Mouse (Mus musculus) embryonic facial prominence, embryonic 13.5 days (tissue): ENCODE results near the gene Slc27a2. TPM values are rescaled to one million over a fixed set of nuclear protein-coding genes. Genes with fewer than 3 reads are reported as not detected.
A peak's percentile ranks its signal among the peaks of the same experiment; 100 is the strongest.
"Not testable (repeated sequence)": the region's sequence is repeated elsewhere in the genome, so short reads cannot be mapped to it uniquely, and the experiment has no call there.

Experiments
- ATAC-seq: fragments of 200-750 bp; cut with Nextera tagmentation; 2 replicates; pipeline ENCODE4 v1.8.0; 2017; ENCODE audit warnings: low read depth; ENCODE audit not compliant: insufficient number of reproducible peaks, insufficient read depth, low FRiP score, low TSS enrichment
- H3K27ac ChIP-seq: fragments of 300-500 bp; sonication (generic); 2 replicates; pipeline ENCODE4 v1.5.1; 2015; ENCODE audit warnings: moderate library complexity, mild to moderate bottlenecking, inconsistent platforms
- H3K27me3 ChIP-seq: fragments of 300-500 bp; sonication (generic); 2 replicates; pipeline ENCODE4 v1.6.1; 2015; ENCODE audit warnings: mild to moderate bottlenecking, inconsistent platforms
- H3K36me3 ChIP-seq: fragments of 300-500 bp; sonication (generic); 2 replicates; pipeline ENCODE4 v1.6.1; 2015; ENCODE audit warnings: mild to moderate bottlenecking, inconsistent platforms
- H3K4me1 ChIP-seq: fragments of 300-500 bp; sonication (generic); 2 replicates; pipeline ENCODE4 v1.6.1; 2015; ENCODE audit warnings: inconsistent platforms
- H3K4me2 ChIP-seq: fragments of 300-500 bp; sonication (generic); 2 replicates; pipeline ENCODE4 v1.6.1; 2015; ENCODE audit warnings: moderate library complexity, mild to moderate bottlenecking, inconsistent platforms
- H3K4me3 ChIP-seq: fragments of 300-500 bp; sonication (generic); 2 replicates; pipeline ENCODE4 v1.5.1; 2015; ENCODE audit warnings: mild to moderate bottlenecking, inconsistent platforms
- H3K9ac ChIP-seq: fragments of 300-500 bp; sonication (generic); 2 replicates; pipeline ENCODE4 v1.6.1; 2015; ENCODE audit warnings: mild to moderate bottlenecking, inconsistent platforms
- H3K9me3 ChIP-seq: fragments of 300-500 bp; sonication (generic); 2 replicates; pipeline ENCODE4 v1.6.1; 2016; ENCODE audit warnings: inconsistent platforms
- WGBS: fragments of 180-500 bp; shearing (Covaris S2); methylation state at CpG from one replicate; pipeline ENCODE4 v1.1.7; 2015; ENCODE audit warnings: mixed read lengths; 5-methylcytosine and 5-hydroxymethylcytosine counted together
- polyA plus RNA-seq: library from polyadenylated mRNA; unstranded; fragments of >200 nt; fragmentation: Nextera tagmentation; extraction: Ambion mirVana; gene quantifications from 2 replicates; pipeline ENCODE4 v1.2.1, GENCODE M21; 2015

The Slc27a2 gene
- 2.9 and 10.8 TPM in 2 replicates for polyA plus RNA-seq

GRCm38 (mm10) chr2:126552357-126553290 is at the start of gene Slc27a2:
Gene Slc27a2 (plus strand): TSS chr2:126552407.
- no peaks in the 10 kb centered on the region for H3K36me3 ChIP-seq
- peak; percentile 69; the same call in 1 of the 2 replicates for ATAC-seq
- peaks cover 14% of the 10 kb centered on the region for H3K4me1 ChIP-seq
- H3K4me3 ChIP-seq: peak within 1 kb of the TSS; percentile 58
- peak within 1 kb of the TSS; percentile 68 for H3K9ac ChIP-seq
- WGBS: under 1% methylated on average over 58 of the region's 61 CpGs
- peaks cover 64% of the 10 kb centered on the region for H3K27me3 ChIP-seq
- no peak within 1 kb of the TSS for H3K27ac ChIP-seq
- H3K4me2 ChIP-seq: peak within 1 kb of the TSS; percentile 99
- H3K9me3 ChIP-seq: no peaks in the 10 kb centered on the region

GRCm38 (mm10) chr2:126505156-126505555 is 47.1 kb upstream of the Slc27a2 start:
- Histone ChIP-seq H3K9me3 (peaks cover 3% of the 10 kb centered on the region; the same call in 1 of the 2 replicates), H3K9ac (no peak overlapping the region), H3K4me1 (no peaks in the 10 kb centered on the region), H3K27ac (no peak overlapping the region), H3K4me3 (no peak overlapping the region), H3K27me3 (no peaks in the 10 kb centered on the region), H3K4me2 (no peak overlapping the region), H3K36me3 (no peaks in the 10 kb centered on the region)
- ATAC-seq: no peak
- WGBS: 75% methylated on average over 1 of the region's 1 CpGs

- H3K27ac ChIP-seq: no peak overlapping the region
- no peaks in the 10 kb centered on the region for H3K27me3 ChIP-seq
- no peak for ATAC-seq
- H3K36me3 ChIP-seq: no peaks in the 10 kb centered on the region
- 87% methylated on average over 5 of the region's 5 CpGs for WGBS
- H3K4me2 ChIP-seq: no peak overlapping the region
- no peak overlapping the region for H3K9ac ChIP-seq
- no peaks in the 10 kb centered on the region for H3K4me1 ChIP-seq
- H3K4me3 ChIP-seq: no peak overlapping the region
- peaks cover 3% of the 10 kb centered on the region; the same call in 1 of the 2 replicates for H3K9me3 ChIP-seq
These were observed 44.7 kb upstream of the Slc27a2 start for GRCm38 (mm10) chr2:126507477-126507876.

DNA sequence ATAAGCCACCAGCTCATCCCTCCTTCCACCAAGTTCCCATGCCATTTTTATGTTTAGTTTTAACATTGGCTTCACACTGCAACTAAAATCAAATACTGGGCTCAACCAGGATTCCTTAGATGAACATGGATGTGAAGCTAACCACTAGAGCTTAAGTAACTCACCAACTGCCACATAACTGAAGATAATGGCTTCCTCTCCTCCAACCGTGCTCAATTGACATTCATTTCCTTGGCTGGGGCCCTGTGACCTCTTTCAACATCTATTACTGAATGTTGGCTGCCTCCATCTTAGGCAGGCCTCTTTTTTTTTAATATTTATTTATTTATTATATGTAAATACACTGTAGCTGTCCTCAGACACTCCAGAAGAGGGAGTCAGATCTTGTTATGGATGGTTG is 44.0 kb upstream of the Slc27a2 start:
- H3K9ac ChIP-seq: no peak overlapping the region
- no peaks in the 10 kb centered on the region for H3K36me3 ChIP-seq
- no peak overlapping the region for H3K4me3 ChIP-seq
- no peak overlapping the region for H3K27ac ChIP-seq
- 51% methylated on average over 1 of the region's 1 CpGs for WGBS
- ATAC-seq: no peak
- no peaks in the 10 kb centered on the region for H3K4me1 ChIP-seq
- no peak overlapping the region for H3K4me2 ChIP-seq
- H3K9me3 ChIP-seq: peaks cover 3% of the 10 kb centered on the region; the same call in 1 of the 2 replicates
- no peaks in the 10 kb centered on the region for H3K27me3 ChIP-seq

DNA sequence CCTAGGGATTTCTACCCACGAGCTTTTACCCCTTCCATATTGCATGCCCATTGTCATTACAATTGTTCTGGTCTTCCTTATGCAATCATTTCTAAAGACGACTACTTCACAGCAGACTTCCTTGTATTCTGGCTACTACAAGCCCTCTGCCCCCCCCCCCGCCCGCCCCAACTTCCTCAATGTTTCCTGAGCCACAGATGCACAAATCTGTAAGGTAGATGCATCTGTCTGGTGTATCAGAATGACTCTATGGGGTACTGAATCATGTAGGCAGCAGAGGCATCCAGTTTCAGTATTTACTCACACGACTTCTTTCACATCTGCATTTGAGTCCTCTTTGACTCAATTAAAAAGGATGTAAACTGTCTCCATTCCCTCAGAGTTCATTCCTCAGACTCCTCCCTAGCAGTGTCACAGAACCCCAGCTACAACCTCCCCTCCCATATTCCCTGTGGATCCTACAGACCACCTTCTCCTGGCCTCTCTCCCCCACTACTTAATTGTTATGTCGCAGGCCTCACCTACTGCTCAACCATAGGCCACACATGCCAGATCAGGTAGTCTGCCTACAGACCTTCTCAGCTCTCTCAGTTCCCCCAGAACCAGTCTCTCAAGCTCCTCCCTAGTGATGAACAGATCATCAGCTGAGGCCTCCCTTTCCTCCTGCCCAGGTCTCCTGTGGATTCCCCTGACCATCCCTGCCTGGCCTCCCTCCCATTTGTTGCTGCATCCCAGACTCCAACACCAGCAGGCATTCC is 37.0 kb upstream of the Slc27a2 start:
- H3K4me1 ChIP-seq: no peaks in the 10 kb centered on the region
- no peak overlapping the region for H3K27ac ChIP-seq
- no peaks in the 10 kb centered on the region for H3K36me3 ChIP-seq
- WGBS: 69% methylated on average over 6 of the region's 6 CpGs
- ATAC-seq: no peak
- no peaks in the 10 kb centered on the region for H3K9me3 ChIP-seq
- no peak overlapping the region for H3K4me3 ChIP-seq
- no peak overlapping the region for H3K4me2 ChIP-seq
- no peak overlapping the region for H3K9ac ChIP-seq
- H3K27me3 ChIP-seq: no peaks in the 10 kb centered on the region

GRCm38 (mm10) chr2:126519872-126520581 is 32.2 kb upstream of the Slc27a2 start:
- no peaks in the 10 kb centered on the region for H3K4me1 ChIP-seq
- H3K4me3 ChIP-seq: no peak overlapping the region
- ATAC-seq: no peak
- no peak overlapping the region for H3K9ac ChIP-seq
- no peaks in the 10 kb centered on the region for H3K9me3 ChIP-seq
- WGBS: 88% methylated on average over 11 of the region's 11 CpGs
- no peaks in the 10 kb centered on the region for H3K36me3 ChIP-seq
- H3K27ac ChIP-seq: no peak overlapping the region
- H3K27me3 ChIP-seq: peaks cover 4% of the 10 kb centered on the region; the same call in 1 of the 2 replicates
- H3K4me2 ChIP-seq: no peak overlapping the region

DNA sequence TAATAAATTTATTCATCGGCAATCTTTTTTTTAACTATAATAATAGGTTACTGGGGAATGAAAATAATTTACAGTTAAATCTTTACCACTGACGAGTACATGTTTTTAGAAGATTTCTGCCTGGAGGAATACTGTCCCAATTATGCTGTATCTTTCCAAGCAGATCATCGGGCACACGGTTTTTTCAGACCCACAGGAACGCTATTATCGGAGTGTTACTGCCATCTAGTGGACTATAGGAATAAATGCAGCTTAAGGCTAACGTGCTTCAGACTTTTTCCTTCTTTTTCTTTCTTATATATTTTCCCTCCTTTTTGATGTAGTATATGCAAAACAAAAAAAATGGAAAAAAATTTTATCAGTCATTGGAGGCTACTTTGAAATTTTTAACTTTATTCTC is 31.4 kb upstream of the Slc27a2 start:
- Histone ChIP-seq H3K9me3 (no peaks in the 10 kb centered on the region), H3K4me3 (no peak overlapping the region), H3K4me1 (no peaks in the 10 kb centered on the region), H3K36me3 (no peaks in the 10 kb centered on the region), H3K27ac (no peak overlapping the region), H3K27me3 (peaks cover 4% of the 10 kb centered on the region; the same call in 1 of the 2 replicates), H3K9ac (no peak overlapping the region), H3K4me2 (no peak overlapping the region)
- WGBS: 13% methylated on average over 7 of the region's 7 CpGs
- ATAC-seq: no peak

- ATAC-seq: no peak
- no peak overlapping the region for H3K27ac ChIP-seq
These were observed 30.7 kb upstream of the Slc27a2 start for GRCm38 (mm10) chr2:126521471-126521870.

GRCm38 (mm10) chr2:126522056-126522455 is 30.2 kb upstream of the Slc27a2 start:
- Histone ChIP-seq H3K27me3 (peaks cover 4% of the 10 kb centered on the region; the same call in 1 of the 2 replicates), H3K4me3 (no peak overlapping the region), H3K4me2 (no peak overlapping the region), H3K27ac (no peak overlapping the region), H3K4me1 (no peaks in the 10 kb centered on the region), H3K9me3 (no peaks in the 10 kb centered on the region), H3K9ac (no peak overlapping the region), H3K36me3 (no peaks in the 10 kb centered on the region)
- no peak for ATAC-seq
- 62% methylated on average over 8 of the region's 8 CpGs for WGBS

More at GRCm38 (mm10) chr2:126521471-126521870, 30.7 kb upstream of the Slc27a2 start:
- H3K4me3 ChIP-seq: no peak overlapping the region
- H3K4me2 ChIP-seq: no peak overlapping the region
- no peak overlapping the region for H3K9ac ChIP-seq
- 79% methylated on average over 10 of the region's 10 CpGs for WGBS
- no peaks in the 10 kb centered on the region for H3K9me3 ChIP-seq
- H3K4me1 ChIP-seq: no peaks in the 10 kb centered on the region
- H3K27me3 ChIP-seq: peaks cover 4% of the 10 kb centered on the region; the same call in 1 of the 2 replicates
- H3K36me3 ChIP-seq: no peaks in the 10 kb centered on the region

- H3K27me3 ChIP-seq, H3K36me3 ChIP-seq, H3K4me2 ChIP-seq, H3K9ac ChIP-seq, H3K4me1 ChIP-seq, H3K9me3 ChIP-seq, H3K27ac ChIP-seq, ATAC-seq, H3K4me3 ChIP-seq: not testable (repeated sequence)
- WGBS: 59% methylated on average over 5 of the region's 5 CpGs
These were observed 29.0 kb upstream of the Slc27a2 start for GRCm38 (mm10) chr2:126523101-126523745.

DNA sequence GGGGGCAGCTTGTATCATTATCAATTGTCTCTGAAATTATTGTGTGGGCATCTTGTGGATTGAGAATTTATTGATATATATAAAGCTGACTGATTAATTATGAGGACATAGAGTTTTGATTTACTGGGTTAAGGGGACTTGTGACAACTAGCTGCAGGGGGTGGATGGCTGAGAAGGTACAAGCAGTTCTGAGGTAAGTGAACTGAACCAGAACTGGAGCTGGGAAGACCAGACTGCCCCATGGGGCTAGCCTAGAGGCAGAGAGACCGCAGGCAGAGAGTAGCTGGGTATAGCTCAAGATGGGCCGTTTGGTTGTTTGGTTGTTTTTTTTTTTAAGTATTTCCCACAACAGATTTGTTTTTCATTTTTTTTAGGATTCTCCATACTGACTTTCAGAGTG is 27.9 kb upstream of the Slc27a2 start:
- ATAC-seq: no peak
- H3K27me3 ChIP-seq: peaks cover 4% of the 10 kb centered on the region; the same call in 1 of the 2 replicates
- H3K9me3 ChIP-seq: no peaks in the 10 kb centered on the region
- H3K9ac ChIP-seq: no peak overlapping the region
- no peaks in the 10 kb centered on the region for H3K36me3 ChIP-seq
- H3K4me1 ChIP-seq: no peaks in the 10 kb centered on the region
- 76% methylated on average over 2 of the region's 2 CpGs for WGBS
- H3K4me2 ChIP-seq: no peak overlapping the region
- no peak overlapping the region for H3K4me3 ChIP-seq
- no peak overlapping the region for H3K27ac ChIP-seq
